Mouse (Mus musculus): ENCODE measurements at regions not wholly inside any gene's neighbourhood (a gene's known extent, or its start where the extent isn't known, plus 50 kb on each side); places are given as distances from the start of the nearest gene placed in this dataset.

- 91% methylated on average over 3 of the region's 3 CpGs for WGBS
Observed at GRCm38 (mm10) chr15:6055703-6056102, 243.9 kb upstream of the Dab2 start.

GRCm38 (mm10) chr15:6056887-6057626, 242.5 kb upstream of the Dab2 start:
- no peak for DNase-seq
- TF ChIP-seq CTCF (conservative IDR thresholded peaks at IDR 0.05; ENCODE audit: insufficient read depth, insufficient read length, low read depth, low read length), result no peak
- TF ChIP-seq POLR2A (IDR thresholded peaks at IDR 0.05; ENCODE audit: low read depth, low read length), result no peak
- Histone ChIP-seq H3K36me3 (ENCODE audit: control insufficient read depth, insufficient read depth, low read length) (no peaks in the 10 kb centered on the region), H3K4me3 (ENCODE audit: insufficient read depth, low read depth, low read length) (no peak overlapping the region), H3K27ac (ENCODE audit: insufficient read depth, low read depth, low read length) (no peak overlapping the region), H3K4me1 (ENCODE audit: control insufficient read depth, insufficient read depth, low read length) (no peaks in the 10 kb centered on the region), H3K27me3 (replicated peaks; ENCODE audit: control insufficient read depth, insufficient read depth, low read length) (no peaks in the 10 kb centered on the region)
- 48% methylated on average over 11 of the region's 11 CpGs for WGBS

More at GRCm38 (mm10) chr15:6055703-6056102, 243.9 kb upstream of the Dab2 start:
- Histone ChIP-seq H3K4me1 (ENCODE audit: control insufficient read depth, insufficient read depth, low read length) (no peaks in the 10 kb centered on the region), H3K4me3 (ENCODE audit: insufficient read depth, low read depth, low read length) (no peak overlapping the region), H3K27ac (ENCODE audit: insufficient read depth, low read depth, low read length) (no peak overlapping the region), H3K27me3 (replicated peaks; ENCODE audit: control insufficient read depth, insufficient read depth, low read length) (no peaks in the 10 kb centered on the region), H3K36me3 (ENCODE audit: control insufficient read depth, insufficient read depth, low read length) (no peaks in the 10 kb centered on the region)
- DNase-seq, result no peak
- TF ChIP-seq CTCF (conservative IDR thresholded peaks at IDR 0.05; ENCODE audit: insufficient read depth, insufficient read length, low read depth, low read length) (no peak), POLR2A (IDR thresholded peaks at IDR 0.05; ENCODE audit: low read depth, low read length) (no peak)

- H3K27me3 ChIP-seq (replicated peaks; ENCODE audit: control insufficient read depth, insufficient read depth, low read length), result no peaks in the 10 kb centered on the region
- TF ChIP-seq POLR2A (IDR thresholded peaks at IDR 0.05; ENCODE audit: low read depth, low read length), result no peak
- no peak for TF ChIP-seq CTCF (conservative IDR thresholded peaks at IDR 0.05; ENCODE audit: insufficient read depth, insufficient read length, low read depth, low read length)
- no peak overlapping the region for H3K4me3 ChIP-seq (ENCODE audit: insufficient read depth, low read depth, low read length)
- 70% methylated on average over 2 of the region's 2 CpGs for WGBS
- H3K36me3 ChIP-seq (ENCODE audit: control insufficient read depth, insufficient read depth, low read length), result no peaks in the 10 kb centered on the region
- H3K27ac ChIP-seq (ENCODE audit: insufficient read depth, low read depth, low read length), result no peak overlapping the region
- DNase-seq, result no peak
- no peaks in the 10 kb centered on the region for H3K4me1 ChIP-seq (ENCODE audit: control insufficient read depth, insufficient read depth, low read length)
Observed at GRCm38 (mm10) chr15:6059361-6059760, 240.2 kb upstream of the Dab2 start.

- Histone ChIP-seq H3K36me3 (ENCODE audit: control insufficient read depth, insufficient read depth, low read length) (no peaks in the 10 kb centered on the region), H3K4me1 (ENCODE audit: control insufficient read depth, insufficient read depth, low read length) (no peaks in the 10 kb centered on the region), H3K27ac (ENCODE audit: insufficient read depth, low read depth, low read length) (no peak overlapping the region), H3K27me3 (replicated peaks; ENCODE audit: control insufficient read depth, insufficient read depth, low read length) (no peaks in the 10 kb centered on the region), H3K4me3 (ENCODE audit: insufficient read depth, low read depth, low read length) (no peak overlapping the region)
- TF ChIP-seq POLR2A (IDR thresholded peaks at IDR 0.05; ENCODE audit: low read depth, low read length) (no peak), CTCF (conservative IDR thresholded peaks at IDR 0.05; ENCODE audit: insufficient read depth, insufficient read length, low read depth, low read length) (no peak)
- WGBS, result 79% methylated on average over 5 of the region's 5 CpGs
- no peak for DNase-seq
Observed at GRCm38 (mm10) chr15:6059790-6060189, 239.8 kb upstream of the Dab2 start.

- Histone ChIP-seq H3K27me3 (replicated peaks; ENCODE audit: control insufficient read depth, insufficient read depth, low read length) (no peaks in the 10 kb centered on the region), H3K4me3 (ENCODE audit: insufficient read depth, low read depth, low read length) (no peak overlapping the region), H3K4me1 (ENCODE audit: control insufficient read depth, insufficient read depth, low read length) (no peaks in the 10 kb centered on the region), H3K27ac (ENCODE audit: insufficient read depth, low read depth, low read length) (no peak overlapping the region), H3K36me3 (ENCODE audit: control insufficient read depth, insufficient read depth, low read length) (no peaks in the 10 kb centered on the region)
- 97% methylated on average over 1 of the region's 1 CpGs for WGBS
- no peak for TF ChIP-seq CTCF (conservative IDR thresholded peaks at IDR 0.05; ENCODE audit: insufficient read depth, insufficient read length, low read depth, low read length)
- no peak for TF ChIP-seq POLR2A (IDR thresholded peaks at IDR 0.05; ENCODE audit: low read depth, low read length)
- DNase-seq, result no peak
Observed at GRCm38 (mm10) chr15:6060649-6061048, 238.9 kb upstream of the Dab2 start.

GRCm38 (mm10) chr15:6065100-6065499, 234.5 kb upstream of the Dab2 start:
- Histone ChIP-seq H3K27ac (ENCODE audit: insufficient read depth, low read depth, low read length) (no peak overlapping the region), H3K27me3 (replicated peaks; ENCODE audit: control insufficient read depth, insufficient read depth, low read length) (no peaks in the 10 kb centered on the region), H3K4me1 (ENCODE audit: control insufficient read depth, insufficient read depth, low read length) (no peaks in the 10 kb centered on the region), H3K4me3 (ENCODE audit: insufficient read depth, low read depth, low read length) (no peak overlapping the region), H3K36me3 (ENCODE audit: control insufficient read depth, insufficient read depth, low read length) (no peaks in the 10 kb centered on the region)
- no peak for DNase-seq
- TF ChIP-seq CTCF (conservative IDR thresholded peaks at IDR 0.05; ENCODE audit: insufficient read depth, insufficient read length, low read depth, low read length) (no peak), POLR2A (IDR thresholded peaks at IDR 0.05; ENCODE audit: low read depth, low read length) (no peak)
- 87% methylated on average over 3 of the region's 3 CpGs for WGBS

GRCm38 (mm10) chr15:6067380-6067779, 232.2 kb upstream of the Dab2 start:
- WGBS, result 87% methylated on average over 6 of the region's 6 CpGs
- Histone ChIP-seq H3K36me3 (ENCODE audit: control insufficient read depth, insufficient read depth, low read length) (no peaks in the 10 kb centered on the region), H3K4me3 (ENCODE audit: insufficient read depth, low read depth, low read length) (no peak overlapping the region), H3K27ac (ENCODE audit: insufficient read depth, low read depth, low read length) (no peak overlapping the region), H3K4me1 (ENCODE audit: control insufficient read depth, insufficient read depth, low read length) (no peaks in the 10 kb centered on the region), H3K27me3 (replicated peaks; ENCODE audit: control insufficient read depth, insufficient read depth, low read length) (no peaks in the 10 kb centered on the region)
- DNase-seq, result no peak
- TF ChIP-seq POLR2A (IDR thresholded peaks at IDR 0.05; ENCODE audit: low read depth, low read length) (no peak), CTCF (conservative IDR thresholded peaks at IDR 0.05; ENCODE audit: insufficient read depth, insufficient read length, low read depth, low read length) (no peak)

Data from kidney, adult 2 months (tissue).